Mouse (Mus musculus): ENCODE data around the gene Dpp6. TPM values are rescaled to one million over a fixed set of nuclear protein-coding genes. Genes with fewer than 3 reads are reported as not detected.

Dpp6 gene
- polyA plus RNA-seq, 1 experiment from 2014 or later = 21.4 TPM

DNA sequence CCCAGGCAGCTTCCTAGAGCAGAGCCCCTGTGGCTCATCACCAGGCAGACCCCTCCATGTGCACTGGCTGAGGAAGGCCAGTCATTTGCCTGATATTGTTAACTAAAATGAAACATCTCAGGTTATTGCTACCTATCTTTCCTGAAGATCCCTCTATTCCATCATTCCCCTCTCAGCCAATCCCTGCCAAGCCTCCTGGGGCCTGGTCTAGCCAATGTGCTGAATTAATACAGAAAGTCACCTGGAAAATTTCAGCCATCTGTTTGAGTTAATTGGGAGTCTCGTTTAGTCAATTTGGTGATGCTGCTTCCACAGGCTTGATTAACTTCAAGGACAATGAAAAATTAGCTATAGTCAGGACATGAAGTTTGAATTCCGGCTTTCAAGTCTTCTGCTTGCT lies 818.9 kb downstream of the Dpp6 start:
- H3K4me1 ChIP-seq = no peaks in the 10 kb centered on the region
- H3K4me3 ChIP-seq = no peak overlapping the region
- no peaks in the 10 kb centered on the region for H3K27me3 ChIP-seq
- no peak overlapping the region for H3K9ac ChIP-seq (replicated peaks)
- H3K9me3 ChIP-seq = no peaks in the 10 kb centered on the region
- ATAC-seq (ENCODE audit: low FRiP score, low read depth) = no peak
- no peak overlapping the region for H3K27ac ChIP-seq (replicated peaks)
- 0 out of 2 replicates have a peak, but pooled peaks cover 5% of the 10 kb centered on the region for H3K36me3 ChIP-seq
- no peak overlapping the region for H3K4me2 ChIP-seq (replicated peaks)
- 78% methylated on average over 2 of the region's 2 CpGs for WGBS

GRCm38 (mm10) chr5:27641876-27642275 lies 824.9 kb downstream of the Dpp6 start:
- 81% methylated on average over 1 of the region's 1 CpGs for WGBS
- H3K9ac ChIP-seq (replicated peaks) = no peak overlapping the region
- no peak for ATAC-seq (ENCODE audit: low FRiP score, low read depth)
- H3K9me3 ChIP-seq = no peaks in the 10 kb centered on the region
- no peak overlapping the region for H3K4me3 ChIP-seq
- no peak overlapping the region for H3K27ac ChIP-seq (replicated peaks)
- H3K27me3 ChIP-seq = no peaks in the 10 kb centered on the region
- H3K4me2 ChIP-seq (replicated peaks) = no peak overlapping the region
- no peaks in the 10 kb centered on the region for H3K36me3 ChIP-seq
- no peaks in the 10 kb centered on the region for H3K4me1 ChIP-seq

DNA sequence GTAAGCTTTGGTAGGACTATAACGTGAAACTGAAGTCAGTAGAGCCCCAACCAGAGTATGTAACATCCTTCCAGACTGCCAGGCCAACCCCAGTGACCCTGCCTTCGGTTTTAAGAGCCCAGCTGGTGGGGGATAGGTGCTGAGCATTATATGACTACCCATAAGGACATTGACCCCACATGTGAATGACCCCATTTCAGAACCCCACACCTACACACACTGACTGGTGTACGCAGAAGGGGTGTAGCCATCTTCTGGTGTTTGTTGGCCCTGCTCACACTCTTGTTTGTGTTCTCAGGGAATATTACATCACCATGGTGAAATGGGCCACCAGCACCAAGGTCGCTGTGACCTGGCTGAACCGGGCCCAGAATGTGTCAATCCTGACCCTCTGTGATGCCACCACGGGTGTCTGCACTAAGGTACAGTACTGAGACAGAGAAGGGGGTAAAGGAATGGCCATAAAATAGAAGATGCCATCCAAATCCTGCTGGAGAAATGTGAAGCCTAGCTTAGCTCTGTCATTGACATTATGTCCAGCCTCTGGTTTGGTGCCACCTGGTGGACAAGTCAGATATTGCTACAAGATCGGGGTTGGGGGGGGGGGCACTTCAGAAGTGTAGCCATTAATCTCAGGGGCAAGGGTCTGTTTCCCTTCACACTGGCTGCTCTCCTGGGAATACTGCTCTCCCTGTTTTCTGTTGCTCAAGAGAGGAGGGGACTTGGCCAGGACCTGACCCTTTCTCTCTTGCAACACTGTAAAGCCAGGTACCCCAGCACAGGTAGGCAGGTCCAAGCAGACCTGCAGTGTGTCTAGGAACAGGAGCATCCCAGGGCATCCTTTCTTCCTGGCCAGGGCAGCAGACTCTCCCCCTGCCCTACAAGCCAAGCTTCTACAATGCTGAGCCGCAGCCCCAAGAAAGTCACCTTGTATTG lies 835.1 kb downstream of the Dpp6 start:
- Histone ChIP-seq H3K36me3 (no peaks in the 10 kb centered on the region), H3K4me1 (0 out of 2 replicates have a peak, but pooled peaks cover 3% of the 10 kb centered on the region), H3K4me2 (replicated peaks) (no peak overlapping the region), H3K27ac (replicated peaks) (no peak overlapping the region), H3K4me3 (no peak overlapping the region), H3K27me3 (no peaks in the 10 kb centered on the region), H3K9ac (replicated peaks) (no peak overlapping the region), H3K9me3 (no peaks in the 10 kb centered on the region)
- WGBS = 58% methylated on average over 8 of the region's 8 CpGs
- ATAC-seq (ENCODE audit: low FRiP score, low read depth) = 0 out of 2 replicates have a peak, but pooled peaks have one; percentile 44

DNA sequence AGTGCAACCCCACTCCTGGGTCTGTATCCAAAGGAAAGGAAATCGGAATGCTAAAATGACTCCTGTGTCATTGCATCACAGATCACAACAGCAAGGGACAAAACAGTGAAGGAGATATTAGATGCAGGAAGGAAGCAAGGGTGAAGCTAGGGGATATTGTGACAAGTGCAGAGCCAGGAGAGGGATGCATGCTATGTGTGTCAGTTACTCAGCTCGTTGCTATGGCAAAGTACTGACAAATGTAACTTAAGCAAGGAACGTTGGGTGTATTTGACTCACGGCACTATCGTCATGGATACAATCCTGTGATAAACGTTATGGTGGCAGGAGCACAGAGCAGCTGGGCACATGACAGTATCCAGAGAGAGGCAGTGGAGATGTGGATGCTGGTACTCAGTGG lies 839.1 kb downstream of the Dpp6 start:
- ATAC-seq (ENCODE audit: low FRiP score, low read depth) = 0 out of 2 replicates have a peak, but pooled peaks have one; percentile 16
- 71% methylated on average over 6 of the region's 6 CpGs for WGBS
- no peaks in the 10 kb centered on the region for H3K27me3 ChIP-seq

GRCm38 (mm10) chr5:27657672-27658071 lies 840.7 kb downstream of the Dpp6 start:
- WGBS = 76% methylated on average over 4 of the region's 4 CpGs
- no peak overlapping the region for H3K9ac ChIP-seq (replicated peaks)
- no peak overlapping the region for H3K4me2 ChIP-seq (replicated peaks)
- H3K27ac ChIP-seq (replicated peaks) = no peak overlapping the region
- H3K36me3 ChIP-seq = no peaks in the 10 kb centered on the region
- H3K27me3 ChIP-seq = no peaks in the 10 kb centered on the region
- H3K4me3 ChIP-seq = no peak overlapping the region
- no peak for ATAC-seq (ENCODE audit: low FRiP score, low read depth)
- 0 out of 2 replicates have a peak, but pooled peaks cover 3% of the 10 kb centered on the region for H3K4me1 ChIP-seq
- no peaks in the 10 kb centered on the region for H3K9me3 ChIP-seq

More for the DNA sequence above, 839.1 kb downstream of the Dpp6 start:
- no peak overlapping the region for H3K27ac ChIP-seq (replicated peaks)
- H3K36me3 ChIP-seq = no peaks in the 10 kb centered on the region
- H3K4me3 ChIP-seq = no peak overlapping the region
- H3K4me1 ChIP-seq = 0 out of 2 replicates have a peak, but pooled peaks cover 3% of the 10 kb centered on the region
- H3K4me2 ChIP-seq (replicated peaks) = no peak overlapping the region
- H3K9ac ChIP-seq (replicated peaks) = no peak overlapping the region
- no peaks in the 10 kb centered on the region for H3K9me3 ChIP-seq

- Histone ChIP-seq H3K36me3 (no peaks in the 10 kb centered on the region), H3K27me3 (no peaks in the 10 kb centered on the region), H3K9me3 (no peaks in the 10 kb centered on the region), H3K27ac (replicated peaks) (no peak overlapping the region), H3K9ac (replicated peaks) (no peak overlapping the region), H3K4me3 (no peak overlapping the region), H3K4me1 (0 out of 2 replicates have a peak, but pooled peaks cover 3% of the 10 kb centered on the region), H3K4me2 (replicated peaks) (no peak overlapping the region)
- no peak for ATAC-seq (ENCODE audit: low FRiP score, low read depth)
- 87% methylated on average over 5 of the region's 5 CpGs for WGBS
Observed at GRCm38 (mm10) chr5:27658165-27658564, 841.2 kb downstream of the Dpp6 start.

- Histone ChIP-seq H3K9me3 (no peaks in the 10 kb centered on the region), H3K36me3 (no peaks in the 10 kb centered on the region)
- no peak for ATAC-seq (ENCODE audit: low FRiP score, low read depth)
Observed at GRCm38 (mm10) chr5:27658569-27658968, 841.6 kb downstream of the Dpp6 start.

GRCm38 (mm10) chr5:27659019-27659418 lies 842.0 kb downstream of the Dpp6 start:
- WGBS = 93% methylated on average over 2 of the region's 2 CpGs
- no peaks in the 10 kb centered on the region for H3K9me3 ChIP-seq
- H3K4me3 ChIP-seq = no peak overlapping the region
- no peak overlapping the region for H3K27ac ChIP-seq (replicated peaks)
- H3K9ac ChIP-seq (replicated peaks) = no peak overlapping the region
- no peaks in the 10 kb centered on the region for H3K27me3 ChIP-seq
- H3K4me2 ChIP-seq (replicated peaks) = no peak overlapping the region
- H3K4me1 ChIP-seq = 0 out of 2 replicates have a peak, but pooled peaks cover 3% of the 10 kb centered on the region
- ATAC-seq (ENCODE audit: low FRiP score, low read depth) = no peak
- no peaks in the 10 kb centered on the region for H3K36me3 ChIP-seq

More at GRCm38 (mm10) chr5:27658569-27658968, 841.6 kb downstream of the Dpp6 start:
- no peak overlapping the region for H3K4me2 ChIP-seq (replicated peaks)
- no peak overlapping the region for H3K9ac ChIP-seq (replicated peaks)
- H3K27ac ChIP-seq (replicated peaks) = no peak overlapping the region
- no peak overlapping the region for H3K4me3 ChIP-seq
- H3K27me3 ChIP-seq = no peaks in the 10 kb centered on the region
- 0 out of 2 replicates have a peak, but pooled peaks cover 3% of the 10 kb centered on the region for H3K4me1 ChIP-seq

- ATAC-seq (ENCODE audit: low FRiP score, low read depth) = no peak
- Histone ChIP-seq H3K27ac (replicated peaks) (no peak overlapping the region), H3K4me3 (no peak overlapping the region), H3K27me3 (no peaks in the 10 kb centered on the region), H3K36me3 (no peaks in the 10 kb centered on the region), H3K4me2 (replicated peaks) (no peak overlapping the region), H3K9ac (replicated peaks) (no peak overlapping the region), H3K9me3 (no peaks in the 10 kb centered on the region), H3K4me1 (0 out of 2 replicates have a peak, but pooled peaks cover 3% of the 10 kb centered on the region)
- WGBS = 86% methylated on average over 6 of the region's 6 CpGs
Observed at GRCm38 (mm10) chr5:27659781-27660180, 842.8 kb downstream of the Dpp6 start.

DNA sequence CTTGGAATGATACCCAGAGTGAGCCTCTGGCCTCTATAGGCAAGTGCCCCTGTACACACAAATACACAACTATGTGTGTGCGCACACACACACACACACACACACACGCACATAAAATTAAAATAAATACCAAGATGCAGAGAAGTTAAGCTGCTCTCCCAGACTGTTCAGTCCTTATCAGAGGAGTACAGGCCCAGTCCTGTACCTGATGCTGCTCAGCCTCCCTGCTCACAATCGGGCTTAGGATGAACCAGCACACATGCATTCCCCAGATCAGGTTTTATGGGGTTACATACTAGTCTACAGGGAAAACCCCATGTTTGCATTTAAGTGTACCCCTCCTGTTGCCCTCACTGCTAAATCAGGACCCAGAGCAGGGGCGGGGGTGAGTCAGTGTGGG lies 847.1 kb downstream of the Dpp6 start:
- Histone ChIP-seq H3K9ac (replicated peaks) (no peak overlapping the region), H3K27ac (replicated peaks) (no peak overlapping the region), H3K9me3 (no peaks in the 10 kb centered on the region), H3K4me3 (no peak overlapping the region), H3K4me1 (no peaks in the 10 kb centered on the region), H3K4me2 (replicated peaks) (no peak overlapping the region), H3K27me3 (no peaks in the 10 kb centered on the region), H3K36me3 (no peaks in the 10 kb centered on the region)
- 89% methylated on average over 4 of the region's 4 CpGs for WGBS
- no peak for ATAC-seq (ENCODE audit: low FRiP score, low read depth)

- WGBS = 83% methylated on average over 2 of the region's 2 CpGs
- ATAC-seq (ENCODE audit: low FRiP score, low read depth) = no peak
- H3K4me3 ChIP-seq = no peak overlapping the region
- H3K4me2 ChIP-seq (replicated peaks) = no peak overlapping the region
- no peaks in the 10 kb centered on the region for H3K4me1 ChIP-seq
- no peak overlapping the region for H3K9ac ChIP-seq (replicated peaks)
- no peak overlapping the region for H3K27ac ChIP-seq (replicated peaks)
- no peaks in the 10 kb centered on the region for H3K9me3 ChIP-seq
- no peaks in the 10 kb centered on the region for H3K27me3 ChIP-seq
- H3K36me3 ChIP-seq = no peaks in the 10 kb centered on the region; the same call in 1 of the 2 replicates
Observed at GRCm38 (mm10) chr5:27671487-27671886, 854.5 kb downstream of the Dpp6 start.

DNA sequence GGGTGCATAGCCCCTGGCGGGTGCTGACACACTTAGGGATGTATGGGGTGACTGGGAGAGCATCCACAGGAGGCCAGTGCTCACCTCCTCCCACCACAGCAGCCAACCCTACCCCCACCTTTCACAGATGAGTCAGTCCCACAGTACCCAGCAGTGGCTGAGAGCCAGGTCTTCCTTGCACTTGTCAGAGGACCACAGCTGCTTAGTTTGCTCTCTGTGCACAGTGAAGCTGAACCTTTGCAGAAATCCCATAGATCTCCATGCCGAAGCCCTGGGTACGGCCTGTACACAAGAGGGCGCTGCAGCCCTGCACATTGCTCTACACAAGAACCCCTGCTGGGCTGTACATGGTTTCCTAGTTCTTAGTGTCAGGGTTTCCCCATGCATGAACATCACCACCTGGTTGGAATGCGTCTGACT lies 860.3 kb downstream of the Dpp6 start:
- 0 out of 2 replicates have a peak, but pooled peaks have one; percentile 41 for ATAC-seq (ENCODE audit: low FRiP score, low read depth)
- H3K4me1 ChIP-seq = no peaks in the 10 kb centered on the region
- no peaks in the 10 kb centered on the region; the same call in 1 of the 2 replicates for H3K36me3 ChIP-seq
- no peaks in the 10 kb centered on the region for H3K27me3 ChIP-seq
- H3K9me3 ChIP-seq = no peaks in the 10 kb centered on the region
- no peak overlapping the region for H3K27ac ChIP-seq (replicated peaks)
- WGBS = 54% methylated on average over 5 of the region's 5 CpGs
- no peak overlapping the region for H3K4me3 ChIP-seq
- H3K4me2 ChIP-seq (replicated peaks) = no peak overlapping the region
- no peak overlapping the region for H3K9ac ChIP-seq (replicated peaks)

All from midbrain, embryonic 12.5 days (tissue).